Mouse (Mus musculus) embryonic facial prominence, embryonic 11.5 days (tissue): ENCODE data around the gene Olfr463. TPM values are rescaled to one million over a fixed set of nuclear protein-coding genes. Genes with fewer than 3 reads are reported as not detected.
A peak's percentile ranks its signal among the peaks of the same experiment; 100 is the strongest.

Source experiments
- ATAC-seq: fragments of 200-750 bp; cut with Nextera tagmentation; replicated peaks from 2 replicates; pipeline ENCODE4 v1.8.0; 2017; ENCODE audit warnings: low read depth; ENCODE audit not compliant: insufficient number of reproducible peaks, low FRiP score, low TSS enrichment
- DNase-seq: peaks from one replicate; pipeline ENCODE4 v3.0.0-alpha.2; 2015; ENCODE audit warnings: low spot score
- H3K27ac ChIP-seq: fragments of 300-500 bp; sonication (generic); replicated peaks from 2 replicates; pipeline ENCODE4 v1.5.1; 2014; ENCODE audit warnings: mild to moderate bottlenecking, low read depth, low read length, control low read depth
- H3K27me3 ChIP-seq: fragments of 300-500 bp; sonication (generic); 2 replicates; pipeline ENCODE4 v1.6.1; 2014; ENCODE audit warnings: mild to moderate bottlenecking, low read length, moderate library complexity, mixed read lengths; ENCODE audit not compliant: control insufficient read depth, insufficient read depth
- H3K36me3 ChIP-seq: fragments of 300-500 bp; sonication (generic); replicated peaks from 2 replicates; pipeline ENCODE4 v1.6.1; 2014; ENCODE audit warnings: low read depth, mild to moderate bottlenecking, low read length, moderate library complexity, mixed read lengths; ENCODE audit not compliant: control insufficient read depth, insufficient read depth
- H3K4me1 ChIP-seq: fragments of 300-500 bp; sonication (generic); 2 replicates; pipeline ENCODE4 v1.6.1; 2014; ENCODE audit warnings: low read length, mixed read lengths; ENCODE audit not compliant: control insufficient read depth, insufficient read depth
- H3K4me2 ChIP-seq: fragments of 300-500 bp; sonication (generic); 2 replicates; pipeline ENCODE4 v1.6.1; 2014; ENCODE audit warnings: low read depth, mild to moderate bottlenecking, control low read depth, low read length, moderate library complexity
- H3K4me3 ChIP-seq: fragments of 300-500 bp; sonication (generic); 2 replicates; pipeline ENCODE4 v1.5.1; 2014; ENCODE audit warnings: low read depth, low read length, control low read depth
- H3K9ac ChIP-seq: fragments of 300-500 bp; sonication (generic); replicated peaks from 2 replicates; pipeline ENCODE4 v1.6.1; 2014; ENCODE audit warnings: mild to moderate bottlenecking, control low read depth, low read length
- H3K9me3 ChIP-seq: fragments of 300-500 bp; sonication (generic); replicated peaks from 2 replicates; pipeline ENCODE4 v1.6.1; 2016; ENCODE audit warnings: mild to moderate bottlenecking, low read length, inconsistent platforms, mixed read lengths; ENCODE audit not compliant: control insufficient read depth
- WGBS: fragments of 180-500 bp; shearing (Covaris S2); extraction: QIAGEN DNeasy Blood & Tissue Kit; methylation state at CpG from one replicate; pipeline ENCODE4 v1.1.7; 2014; 5-methylcytosine and 5-hydroxymethylcytosine counted together
- polyA plus RNA-seq: library from polyadenylated mRNA; unstranded; fragments of >200 nt; fragmentation: Nextera tagmentation; extraction: Ambion mirVana; gene quantifications from 2 replicates; pipeline ENCODE4 v1.2.1, GENCODE M21; 2014

Gene Olfr463
- not detected in 2 replicates for polyA plus RNA-seq

DNA sequence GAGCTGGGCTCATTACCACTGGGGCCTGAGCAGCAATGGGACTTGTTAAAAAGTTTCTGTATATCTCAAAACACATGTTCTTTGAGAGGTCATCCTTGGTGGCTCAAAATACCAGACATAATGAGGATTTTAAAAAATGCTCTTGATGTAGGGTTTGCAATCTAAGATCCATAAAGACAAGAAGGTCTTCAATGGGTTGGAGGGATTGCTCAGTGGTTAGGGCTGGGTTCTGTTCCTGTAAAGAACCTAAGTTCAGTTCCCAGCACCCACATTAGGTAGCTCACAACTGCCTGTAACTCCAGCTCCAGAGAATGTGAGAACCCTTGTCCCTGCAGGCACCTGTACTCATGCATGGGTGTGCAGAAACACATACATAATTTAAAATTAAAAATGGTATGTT is at the start of gene Olfr463:
TSS of gene Olfr463 (minus strand) at position 101 of the 400 bp plus-strand sequence.
- H3K9ac ChIP-seq = no peak within 1 kb of the TSS
- no peak within 1 kb of the TSS for H3K27ac ChIP-seq
- ATAC-seq = no peak
- no peak within 1 kb of the TSS for H3K4me3 ChIP-seq
- DNase-seq = no peak
- no peaks in the 10 kb centered on the region for H3K9me3 ChIP-seq
- no peaks in the 10 kb centered on the region for H3K36me3 ChIP-seq
- no peaks in the 10 kb centered on the region for H3K27me3 ChIP-seq
- H3K4me1 ChIP-seq = no peaks in the 10 kb centered on the region
- no peak within 1 kb of the TSS for H3K4me2 ChIP-seq

DNA sequence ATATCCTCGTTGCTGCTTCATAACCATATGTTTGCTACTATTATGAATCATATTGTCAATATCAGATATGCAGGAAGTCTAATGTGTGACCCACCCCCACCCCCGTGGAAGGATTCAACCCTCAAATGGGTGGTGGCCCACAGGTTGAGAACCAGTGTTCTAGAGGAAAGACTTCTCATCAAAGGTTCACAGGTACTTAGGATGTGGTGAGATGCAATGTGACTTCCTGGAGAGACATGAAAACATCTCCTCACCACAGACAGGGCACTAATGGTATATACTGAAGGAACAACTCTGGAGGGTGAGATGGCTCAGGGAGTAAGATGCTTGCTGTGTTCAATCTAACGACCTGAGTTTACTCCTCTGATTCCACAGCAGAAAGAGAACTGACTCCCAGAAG is 38.3 kb upstream of the Olfr463 start:
- H3K27ac ChIP-seq = no peak overlapping the region
- H3K4me2 ChIP-seq = no peak overlapping the region
- no peaks in the 10 kb centered on the region for H3K36me3 ChIP-seq
- no peaks in the 10 kb centered on the region for H3K4me1 ChIP-seq
- ATAC-seq (no peak), DNase-seq (no peak)
- H3K9ac ChIP-seq = no peak overlapping the region
- H3K4me3 ChIP-seq = no peak overlapping the region
- H3K27me3 ChIP-seq = no peaks in the 10 kb centered on the region
- 74% methylated on average over 3 of the region's 3 CpGs for WGBS
- H3K9me3 ChIP-seq = no peaks in the 10 kb centered on the region

DNA sequence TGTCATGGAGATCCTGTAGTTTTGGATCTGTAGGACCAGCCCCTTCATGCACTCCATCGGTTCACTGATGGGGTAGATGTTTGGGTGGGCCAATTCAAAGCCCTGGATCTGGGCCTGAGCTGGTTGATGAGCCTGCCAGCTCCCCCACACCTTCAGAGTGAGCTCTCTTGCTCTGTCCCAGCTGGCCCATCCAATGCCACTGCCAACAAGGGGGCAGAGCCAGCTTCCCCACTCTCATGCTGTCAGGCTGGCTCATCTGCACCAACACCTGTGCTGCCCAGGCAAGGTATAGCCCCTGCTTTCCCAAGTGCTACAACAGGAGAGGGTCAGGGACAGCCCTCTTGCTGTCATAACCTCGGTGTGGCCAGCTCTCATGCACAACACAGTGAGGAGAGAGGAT is 36.5 kb upstream of the Olfr463 start:
- H3K4me1 ChIP-seq = no peaks in the 10 kb centered on the region
- H3K4me2 ChIP-seq = no peak overlapping the region
- H3K36me3 ChIP-seq = no peaks in the 10 kb centered on the region
- DNase-seq = no peak
- no peaks in the 10 kb centered on the region for H3K9me3 ChIP-seq
- H3K27ac ChIP-seq = no peak overlapping the region
- no peak overlapping the region for H3K9ac ChIP-seq
- ATAC-seq = no peak
- WGBS = 79% methylated on average over 2 of the region's 2 CpGs
- H3K4me3 ChIP-seq = no peak overlapping the region
- H3K27me3 ChIP-seq = no peaks in the 10 kb centered on the region

DNA sequence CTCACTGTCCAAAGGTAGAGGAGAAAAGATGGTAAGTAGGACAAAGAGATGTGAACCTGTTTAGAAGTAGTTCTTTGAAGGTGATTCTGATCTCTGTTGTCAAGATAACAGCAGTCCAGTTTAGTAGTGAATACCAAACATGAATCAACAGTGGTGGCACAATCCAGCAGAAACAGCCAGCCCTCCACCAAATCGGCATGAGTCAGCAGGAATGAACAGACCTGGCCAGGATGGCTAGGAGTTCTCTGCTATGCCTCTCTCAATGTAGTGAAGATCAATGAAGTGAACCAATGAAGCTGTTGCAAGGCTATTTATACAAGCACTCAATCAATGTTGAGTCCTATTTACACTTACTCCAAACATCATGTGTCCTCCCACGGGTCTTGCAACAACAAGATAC is 33.2 kb upstream of the Olfr463 start:
- no peak overlapping the region for H3K27ac ChIP-seq
- 89% methylated on average over 2 of the region's 2 CpGs for WGBS
- H3K4me1 ChIP-seq = no peaks in the 10 kb centered on the region
- H3K27me3 ChIP-seq = no peaks in the 10 kb centered on the region
- no peak for DNase-seq
- no peak overlapping the region for H3K4me2 ChIP-seq
- no peak overlapping the region for H3K4me3 ChIP-seq
- H3K9me3 ChIP-seq = no peaks in the 10 kb centered on the region
- no peaks in the 10 kb centered on the region for H3K36me3 ChIP-seq
- ATAC-seq = no peak
- H3K9ac ChIP-seq = no peak overlapping the region

DNA sequence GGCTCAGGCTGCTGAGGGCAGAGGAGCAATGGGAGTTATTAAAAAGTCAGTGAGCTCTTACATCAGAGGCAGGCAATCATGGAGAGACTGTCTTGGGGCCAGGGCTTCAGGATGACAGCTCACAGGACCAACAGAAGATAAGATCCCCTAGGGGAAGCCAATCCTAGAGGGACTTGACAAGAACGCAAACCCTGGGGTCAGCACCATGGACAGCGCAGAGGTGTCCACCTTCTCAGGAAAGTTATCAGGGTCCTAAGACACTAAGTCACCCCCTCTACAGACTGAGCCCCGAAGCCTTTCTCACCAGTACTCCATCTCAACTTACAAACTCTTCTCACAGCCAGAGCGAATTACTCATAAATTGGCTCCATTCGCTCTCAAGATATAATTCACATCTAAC is 23.8 kb upstream of the Olfr463 start, which contains the start of gene Olfr464:
TSS of gene Olfr464 (minus strand) at position 2 of the 400 bp plus-strand sequence.
- Histone ChIP-seq H3K27me3 (no peaks in the 10 kb centered on the region), H3K27ac (no peak within 1 kb of the TSS), H3K4me3 (no peak within 1 kb of the TSS), H3K36me3 (no peaks in the 10 kb centered on the region), H3K4me2 (no peak within 1 kb of the TSS), H3K9me3 (no peaks in the 10 kb centered on the region), H3K4me1 (no peaks in the 10 kb centered on the region), H3K9ac (no peak within 1 kb of the TSS)
- DNase-seq (peak; percentile 77), ATAC-seq (no peak)
- 28% methylated on average over 5 of the region's 5 CpGs for WGBS

DNA sequence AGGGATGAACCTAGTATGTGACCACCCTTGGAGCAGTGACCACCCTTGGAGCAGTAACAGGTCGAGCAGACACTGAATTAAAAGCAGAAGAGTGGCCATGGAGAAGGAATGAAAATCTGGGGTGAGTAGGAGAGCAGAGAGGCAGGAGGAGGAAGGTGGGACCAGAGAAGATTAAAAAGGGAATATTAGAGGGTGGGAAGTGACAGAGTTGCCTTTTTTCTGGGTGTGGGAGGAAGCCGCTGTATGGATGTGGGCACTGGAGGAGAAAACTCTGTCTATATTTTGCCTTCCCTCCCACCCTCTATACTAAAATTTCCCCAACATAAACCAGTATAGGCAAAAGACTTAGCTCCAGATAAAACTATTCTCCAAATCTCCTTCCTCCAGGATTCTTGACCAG is 23.1 kb upstream of the Olfr463 start:
- H3K4me2 ChIP-seq = no peak overlapping the region
- DNase-seq = no peak
- H3K27ac ChIP-seq = no peak overlapping the region
- no peak overlapping the region for H3K4me3 ChIP-seq
- ATAC-seq = no peak
- no peaks in the 10 kb centered on the region for H3K9me3 ChIP-seq
- H3K27me3 ChIP-seq = no peaks in the 10 kb centered on the region
- no peaks in the 10 kb centered on the region for H3K4me1 ChIP-seq
- H3K36me3 ChIP-seq = no peaks in the 10 kb centered on the region
- H3K9ac ChIP-seq = no peak overlapping the region
- WGBS = 64% methylated on average over 2 of the region's 2 CpGs

DNA sequence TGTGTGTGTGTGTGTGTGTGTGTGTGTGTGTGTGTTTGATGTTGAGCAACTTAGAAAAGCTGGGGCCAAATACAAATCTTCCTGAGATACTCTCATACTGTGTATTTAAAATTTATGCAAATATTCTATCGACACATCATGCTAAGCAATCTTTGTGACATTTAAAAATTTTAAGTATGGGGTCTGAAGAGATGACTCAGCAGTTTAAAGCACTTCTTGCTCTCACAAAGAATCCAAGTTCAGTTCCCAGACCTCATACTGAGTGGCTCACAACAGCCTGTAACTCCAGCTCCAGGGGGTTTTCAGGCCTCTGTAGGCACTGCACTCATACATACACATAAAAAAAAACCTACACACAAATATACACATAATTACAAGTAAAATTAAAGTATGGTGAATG is 18.8 kb upstream of the Olfr463 start:
- 90% methylated on average over 1 of the region's 1 CpGs for WGBS
- no peak for ATAC-seq

DNA sequence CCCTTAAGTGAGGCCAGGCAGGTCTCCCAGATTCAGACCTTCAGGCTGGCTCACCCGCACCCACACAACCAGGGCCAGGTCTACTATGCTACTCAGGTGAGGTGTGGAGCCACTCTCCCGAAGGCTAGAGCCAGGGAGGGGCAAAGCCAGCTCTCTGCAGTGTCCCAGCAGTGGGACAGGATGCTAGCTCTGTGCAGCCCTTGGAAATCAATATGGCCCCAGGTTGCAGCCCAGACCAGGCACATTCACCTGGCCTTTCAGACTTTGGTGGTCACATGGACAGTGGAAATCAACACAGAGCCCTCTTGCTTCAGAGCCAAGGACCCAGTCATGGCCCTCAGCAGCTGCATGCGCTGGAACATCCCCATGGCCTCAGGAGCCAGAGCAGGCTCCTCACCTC is 7.1 kb upstream of the Olfr463 start:
- Histone ChIP-seq H3K36me3 (no peaks in the 10 kb centered on the region), H3K4me2 (no peak overlapping the region), H3K9me3 (no peaks in the 10 kb centered on the region), H3K9ac (no peak overlapping the region), H3K27me3 (no peaks in the 10 kb centered on the region), H3K4me3 (no peak overlapping the region), H3K27ac (no peak overlapping the region), H3K4me1 (no peaks in the 10 kb centered on the region)
- ATAC-seq (no peak), DNase-seq (no peak)
- WGBS = 84% methylated on average over 3 of the region's 3 CpGs

More for the DNA sequence above, 18.8 kb upstream of the Olfr463 start:
- no peak overlapping the region for H3K9ac ChIP-seq
- H3K4me2 ChIP-seq = no peak overlapping the region
- DNase-seq = no peak
- no peaks in the 10 kb centered on the region for H3K27me3 ChIP-seq
- no peaks in the 10 kb centered on the region for H3K9me3 ChIP-seq
- no peaks in the 10 kb centered on the region for H3K36me3 ChIP-seq
- no peak overlapping the region for H3K4me3 ChIP-seq
- no peaks in the 10 kb centered on the region for H3K4me1 ChIP-seq
- H3K27ac ChIP-seq = no peak overlapping the region
